Mouse (Mus musculus) cerebellum, adult 8-10 months (tissue): ENCODE data around the gene Rasa2.

Experiments used
- DNase-seq: peaks from one replicate; pipeline ENCODE4 v3.0.0; 2022

Gene Rasa2

DNA sequence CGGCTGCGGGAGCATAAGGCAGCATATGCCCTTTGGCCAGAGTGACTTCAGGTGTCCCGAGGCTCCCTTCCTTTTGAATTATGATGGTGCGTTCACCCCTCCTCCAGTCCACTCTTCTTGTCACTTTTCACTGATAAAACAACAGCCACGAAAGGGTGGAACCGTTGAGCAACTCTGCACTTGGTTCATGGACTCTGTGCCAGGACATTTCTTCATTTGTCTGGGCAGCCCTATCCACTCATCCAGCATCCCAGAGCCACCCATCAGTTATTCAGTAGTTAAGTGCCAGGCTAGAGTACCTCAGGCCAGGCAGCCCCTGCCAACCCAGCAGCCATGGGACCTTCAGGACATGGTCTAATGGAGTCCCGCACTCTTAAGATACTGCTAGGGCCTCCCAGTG, 7.1 kb upstream of the Rasa2 start:
- no peak for DNase-seq

- no peak for DNase-seq
Measured at GRCm38 (mm10) chr9:96637157-96637548, 5.7 kb upstream of the Rasa2 start.

DNA sequence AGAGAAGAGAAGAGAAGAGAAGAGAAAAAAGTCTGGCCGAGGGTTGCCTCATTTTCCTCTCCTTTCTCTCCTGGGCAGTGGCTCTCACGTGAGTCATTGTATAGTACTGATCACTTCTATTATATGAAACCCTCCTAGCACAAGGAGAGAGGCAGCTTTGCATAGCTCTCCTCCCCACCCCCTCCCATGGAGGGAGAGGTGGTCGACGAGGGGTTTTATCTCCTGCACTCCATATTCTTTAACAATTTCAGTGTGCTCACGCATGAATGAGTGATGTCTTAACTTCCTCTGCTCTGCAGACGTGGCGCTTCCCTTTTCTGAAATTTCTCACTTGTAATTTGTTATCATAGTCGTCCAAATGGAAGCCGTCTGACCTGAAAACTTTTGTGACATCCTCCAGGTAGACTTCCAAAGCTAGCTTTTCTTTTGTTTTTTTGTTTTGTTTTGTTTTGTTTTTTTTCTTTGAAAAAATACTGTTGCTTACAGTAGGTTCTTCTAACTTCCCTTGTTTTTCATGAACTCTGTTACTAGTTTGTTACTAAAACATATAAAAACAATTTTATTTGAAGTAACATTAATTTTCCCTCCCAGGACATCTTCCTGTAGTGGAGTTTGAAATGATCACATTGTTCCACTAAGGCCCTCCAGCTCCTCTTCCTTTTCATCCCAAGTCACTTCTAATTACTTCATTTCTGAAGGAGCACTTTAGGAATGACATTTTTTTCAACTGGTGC, 5.2 kb upstream of the Rasa2 start:
- no peak for DNase-seq

DNA sequence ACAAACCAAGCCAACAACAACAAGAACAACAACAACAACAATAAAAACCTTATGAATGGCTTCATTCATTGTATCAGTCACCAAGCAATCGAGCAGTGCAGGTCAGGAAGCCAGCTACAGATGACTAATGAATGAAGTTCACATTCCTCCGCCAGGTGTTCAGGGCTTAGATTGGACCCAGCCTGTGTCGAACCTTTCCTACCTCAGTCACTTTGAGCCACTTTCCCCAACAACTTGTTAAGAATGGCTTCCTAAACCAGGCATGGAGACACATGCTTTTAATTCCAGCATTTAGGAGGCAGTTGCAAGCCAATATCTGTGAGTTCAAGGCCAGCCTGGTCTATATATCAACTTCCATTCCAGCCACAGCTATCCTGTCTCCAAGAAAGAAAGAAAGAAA, 4.5 kb upstream of the Rasa2 start:
- DNase-seq, result no peak

GRCm38 (mm10) chr9:96635176-96635575, 3.8 kb upstream of the Rasa2 start:
- no peak for DNase-seq

DNA sequence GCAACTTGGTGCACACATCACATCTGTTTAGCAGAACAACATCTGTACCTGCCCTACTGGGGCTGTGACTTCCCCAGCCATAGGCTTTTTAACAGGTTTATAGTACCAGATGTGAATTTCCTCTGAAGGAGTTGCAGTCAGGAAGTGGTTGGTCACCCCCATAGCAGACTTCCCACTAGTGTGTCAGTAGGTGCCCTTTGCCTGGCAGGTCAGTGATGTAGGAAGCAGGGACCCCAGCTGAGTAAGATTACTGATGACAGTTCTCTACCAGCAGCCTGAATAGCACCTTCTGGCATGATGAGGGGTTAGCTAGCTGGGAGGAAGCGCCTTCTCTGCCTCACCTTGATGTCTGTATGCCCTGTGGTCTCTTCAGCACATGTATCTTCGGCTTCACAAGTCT, 2.4 kb upstream of the Rasa2 start:
- no peak for DNase-seq

- no peak for DNase-seq
Measured at GRCm38 (mm10) chr9:96632756-96633155, 1.3 kb upstream of the Rasa2 start.

- DNase-seq, result no peak
Measured at GRCm38 (mm10) chr9:96632073-96632690, 765 bp upstream of the Rasa2 start.

GRCm38 (mm10) chr9:96630571-96631388, 637 bp downstream of the Rasa2 start:
- DNase-seq, result peak; percentile 48

DNA sequence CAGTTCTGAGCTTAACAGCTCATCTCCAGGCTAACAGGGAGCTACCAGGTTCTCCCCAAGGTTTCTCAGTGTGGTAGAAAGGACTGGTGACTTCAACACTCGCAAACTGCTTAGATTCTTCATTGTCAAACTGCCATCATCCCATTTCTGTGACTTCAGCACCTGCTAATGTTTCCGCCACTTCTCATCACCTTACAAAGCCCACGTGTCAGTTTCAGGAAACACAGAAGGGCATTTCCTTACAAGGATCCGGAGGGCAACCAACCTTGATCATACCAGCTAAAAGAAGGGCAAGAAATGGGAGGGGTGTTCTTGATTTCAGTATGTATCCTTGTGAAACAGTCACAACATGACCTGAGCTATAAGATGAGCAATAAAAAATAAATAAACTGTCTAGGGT, 2.3 kb downstream of the Rasa2 start:
- DNase-seq, result no peak

GRCm38 (mm10) chr9:96627557-96628085, 3.8 kb downstream of the Rasa2 start:
- DNase-seq, result no peak

- no peak for DNase-seq
Measured at GRCm38 (mm10) chr9:96627042-96627441, 4.4 kb downstream of the Rasa2 start.

- DNase-seq, result no peak
Measured at GRCm38 (mm10) chr9:96618448-96619176, 12.8 kb downstream of the Rasa2 start.

DNA sequence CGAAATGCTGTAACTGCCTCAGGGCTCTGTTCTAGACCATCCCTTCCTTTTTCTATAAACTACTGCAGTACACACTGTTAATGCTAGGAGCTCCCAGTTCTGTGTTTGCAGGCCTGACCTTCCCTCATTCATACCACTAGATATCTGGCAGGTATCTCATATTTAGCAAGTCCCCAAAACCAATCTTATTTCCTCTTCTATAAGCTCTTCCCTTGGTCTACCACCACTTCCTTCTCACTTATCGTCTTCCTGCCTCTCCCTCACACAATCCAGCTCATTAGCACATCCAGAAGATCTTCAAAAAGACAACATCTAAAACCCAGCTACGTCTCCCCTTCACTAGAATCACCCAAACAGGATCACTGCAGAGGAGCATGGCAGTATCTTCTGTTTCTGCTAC, 19.1 kb downstream of the Rasa2 start:
- DNase-seq, result no peak

- DNase-seq, result no peak
Measured at GRCm38 (mm10) chr9:96611693-96612293, 19.6 kb downstream of the Rasa2 start.

DNA sequence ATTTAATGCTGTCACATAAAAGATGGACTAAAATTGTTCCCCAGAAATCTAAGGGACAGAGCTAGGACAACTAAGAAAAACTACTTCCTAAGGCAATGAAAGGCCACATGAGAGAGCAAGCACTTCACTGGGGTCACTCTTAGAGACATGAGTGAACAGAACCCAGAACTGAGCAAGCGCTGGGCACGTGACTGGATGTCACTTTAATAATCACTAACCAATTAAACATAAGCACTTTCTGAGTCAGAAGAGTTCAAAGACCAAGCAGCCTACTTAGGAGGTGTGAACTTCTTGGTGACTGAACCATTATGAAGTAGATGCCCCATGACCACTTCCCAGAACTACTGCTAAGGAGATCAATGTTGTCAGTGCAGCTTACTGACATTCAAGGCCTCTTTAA, 20.6 kb downstream of the Rasa2 start:
- no peak for DNase-seq

GRCm38 (mm10) chr9:96603416-96603815, 28.0 kb downstream of the Rasa2 start:
- no peak for DNase-seq

DNA sequence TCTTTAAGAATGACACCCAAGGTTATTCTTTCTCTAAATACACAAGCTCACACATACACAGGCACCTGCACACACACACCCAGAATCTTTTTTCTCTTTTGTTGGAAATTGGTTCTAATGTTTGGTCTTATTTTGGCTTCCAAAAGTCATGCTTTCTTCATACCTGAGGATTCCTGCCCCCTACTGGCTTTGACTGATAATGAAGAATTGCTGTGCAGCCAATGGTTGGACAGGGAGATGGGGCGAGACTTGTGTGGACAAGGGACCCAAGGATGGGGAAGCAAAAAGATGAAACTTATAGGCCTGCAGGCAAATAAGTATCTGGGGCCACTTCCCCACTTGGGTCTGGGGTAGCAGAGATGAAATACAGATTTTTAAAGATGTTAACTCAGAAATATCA, 33.5 kb downstream of the Rasa2 start:
- DNase-seq, result no peak

GRCm38 (mm10) chr9:96592670-96593600, 38.5 kb downstream of the Rasa2 start:
- no peak for DNase-seq

GRCm38 (mm10) chr9:96589346-96589745, 42.1 kb downstream of the Rasa2 start:
- DNase-seq, result no peak

GRCm38 (mm10) chr9:96583496-96583895, 47.9 kb downstream of the Rasa2 start:
- no peak for DNase-seq
